ENCODE assay signal across 19 mouse cellular contexts in the genomic region with DNA sequence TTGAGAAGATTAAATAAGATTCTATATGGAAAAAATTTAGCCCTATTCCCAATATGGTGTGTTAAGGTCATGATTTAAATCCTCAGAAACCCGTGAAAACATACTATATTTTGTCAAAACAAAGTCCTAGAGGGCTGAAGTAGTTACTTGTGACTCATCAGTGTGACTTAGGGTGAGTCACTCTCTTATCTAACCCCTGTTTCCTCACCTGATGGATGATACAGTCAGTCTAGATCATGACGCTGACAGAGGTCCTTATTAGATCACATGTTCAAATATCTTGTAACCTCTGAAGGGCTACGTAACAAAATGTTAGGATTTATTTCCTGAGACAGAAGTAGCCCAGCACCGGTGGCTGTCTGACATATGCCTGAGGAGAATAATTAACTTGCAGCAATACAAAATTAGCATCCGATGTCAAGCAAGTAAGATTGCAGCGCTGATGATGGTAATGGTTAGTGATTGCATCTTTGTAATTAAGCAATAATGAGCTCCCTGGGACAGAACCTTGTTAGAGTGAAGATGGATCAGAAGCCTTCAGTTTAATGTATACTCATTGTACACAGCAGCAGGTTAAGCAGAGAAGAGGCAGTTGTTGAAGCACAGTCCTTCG.
DNase-seq lines count a peak whose midpoint lies in the region; ATAC-seq lines count a peak whose summit lies in the region.
"Had no signal": no experiment of that assay in that cellular context is flagged by ENCODE, and none has a peak within 500 bp of the region (broad histone marks: within the 10 kb centered on the region; RNA-seq: fewer than 3 reads in every experiment).

No protein-coding gene starts in this region.

- no peak overlapping the region for H3K27ac ChIP-seq in hindbrain, embryonic 13.5 days
- no peak overlapping the region for H3K27ac ChIP-seq in hindbrain, embryonic 11.5 days (ENCODE audit: low read depth, low read length)
- H3K27ac ChIP-seq in hindbrain, embryonic 16.5 days (ENCODE audit: low read depth, low read length) = no peak overlapping the region
- H3K27ac ChIP-seq: liver, embryonic 12.5 days had no signal

- H3K9me3 ChIP-seq in hindbrain, embryonic 13.5 days = no peaks in the 10 kb centered on the region
- no peaks in the 10 kb centered on the region for H3K9me3 ChIP-seq in hindbrain, embryonic 11.5 days (ENCODE audit: control insufficient read depth, low read length)
- no peaks in the 10 kb centered on the region for H3K9me3 ChIP-seq in hindbrain, embryonic 16.5 days (ENCODE audit: control insufficient read depth, low read length)
- H3K9me3 ChIP-seq: heart, embryonic 12.5 days; liver, embryonic 12.5 days; megakaryocyte, embryonic 14.5 days had no signal

- peaks cover 2% of the 10 kb centered on the region for H3K4me1 ChIP-seq in hindbrain, embryonic 13.5 days (replicated peaks)
- H3K4me1 ChIP-seq in hindbrain, embryonic 11.5 days (replicated peaks; ENCODE audit: control insufficient read depth, insufficient read depth, low read length) = no peaks in the 10 kb centered on the region
- H3K4me1 ChIP-seq in hindbrain, embryonic 16.5 days (ENCODE audit: control insufficient read depth, insufficient read depth, low read depth, low read length) = peaks cover 5% of the 10 kb centered on the region
- H3K4me1 ChIP-seq: heart, embryonic 12.5 days; liver, embryonic 12.5 days; megakaryocyte, embryonic 14.5 days had no signal

- H3K4me2 ChIP-seq in hindbrain, embryonic 13.5 days = no peak overlapping the region
- H3K4me2 ChIP-seq in hindbrain, embryonic 11.5 days (replicated peaks; ENCODE audit: low read depth, low read length) = no peak overlapping the region
- H3K4me2 ChIP-seq in hindbrain, embryonic 16.5 days (ENCODE audit: low read length) = no peak overlapping the region
- H3K4me2 ChIP-seq: heart, embryonic 12.5 days; liver, embryonic 12.5 days had no signal

- no peak for DNase-seq in hindbrain, embryonic 11.5 days (ENCODE audit: low spot score)
- DNase-seq in NIH3T3 (ENCODE audit: low read depth) = peak; percentile 12
- DNase-seq in right cerebral cortex, postnatal 4 days = no peak
- DNase-seq in adrenal gland, postnatal 10 days = no peak
- DNase-seq: cerebellum, adult 8-10 months; gastrocnemius, postnatal 36 days; heart, postnatal 4 days; kidney, adult 8-10 months; kidney, postnatal 4 days; left cerebral cortex, postnatal 4 days; right cerebral cortex, adult 18-20 months; spleen, adult 18-20 months; thymus, postnatal 25 days had no signal

- ATAC-seq in hindbrain, embryonic 13.5 days (ENCODE audit: low FRiP score) = peak; percentile 67
- ATAC-seq in hindbrain, embryonic 11.5 days (ENCODE audit: low FRiP score) = no peak
- peak; percentile 60; the same call in 1 of the 2 replicates for ATAC-seq in hindbrain, embryonic 16.5 days
- 0 out of 2 replicates have a peak, but pooled peaks have one; percentile 17 for ATAC-seq in monocyte, adult 5-6 weeks (replicated peaks; ENCODE audit: insufficient number of reproducible peaks, low FRiP score, low TSS enrichment, poor library complexity, severe bottlenecking)
- ATAC-seq: liver, embryonic 12.5 days had no signal

- H3K36me3 ChIP-seq in hindbrain, embryonic 13.5 days = no peaks in the 10 kb centered on the region
- no peaks in the 10 kb centered on the region for H3K36me3 ChIP-seq in hindbrain, embryonic 11.5 days (ENCODE audit: control insufficient read depth, insufficient read depth, low read length)
- H3K36me3 ChIP-seq in hindbrain, embryonic 16.5 days (ENCODE audit: control insufficient read depth, insufficient read depth, low read length) = no peaks in the 10 kb centered on the region
- H3K36me3 ChIP-seq: heart, embryonic 12.5 days; liver, embryonic 12.5 days had no signal

- WGBS in hindbrain, embryonic 13.5 days = 64% methylated on average over 7 of the region's 7 CpGs
- WGBS in hindbrain, embryonic 11.5 days = 88% methylated on average over 7 of the region's 7 CpGs
- WGBS in hindbrain, embryonic 16.5 days = 56% methylated on average over 7 of the region's 7 CpGs

- H3K27me3 ChIP-seq in hindbrain, embryonic 13.5 days = no peaks in the 10 kb centered on the region
- H3K27me3 ChIP-seq in hindbrain, embryonic 11.5 days (ENCODE audit: control insufficient read depth, insufficient read depth, low read length) = no peaks in the 10 kb centered on the region
- H3K27me3 ChIP-seq in hindbrain, embryonic 16.5 days (replicated peaks; ENCODE audit: control insufficient read depth, insufficient read depth, low read length) = no peaks in the 10 kb centered on the region
- H3K27me3 ChIP-seq: heart, embryonic 12.5 days; liver, embryonic 12.5 days; megakaryocyte, embryonic 14.5 days had no signal

- no peak overlapping the region for H3K9ac ChIP-seq in hindbrain, embryonic 13.5 days
- H3K9ac ChIP-seq in hindbrain, embryonic 11.5 days (ENCODE audit: low read depth, low read length) = no peak overlapping the region
- H3K9ac ChIP-seq in hindbrain, embryonic 16.5 days (ENCODE audit: low read depth, low read length) = no peak overlapping the region
- H3K9ac ChIP-seq: heart, embryonic 12.5 days; liver, embryonic 12.5 days had no signal

- no peak overlapping the region for H3K4me3 ChIP-seq in hindbrain, embryonic 13.5 days
- no peak overlapping the region for H3K4me3 ChIP-seq in hindbrain, embryonic 11.5 days (ENCODE audit: low read depth, low read length)
- H3K4me3 ChIP-seq in hindbrain, embryonic 16.5 days (ENCODE audit: low read length) = no peak overlapping the region
- H3K4me3 ChIP-seq: heart, embryonic 12.5 days; liver, embryonic 12.5 days; megakaryocyte, embryonic 14.5 days had no signal
